Mouse (Mus musculus) liver, embryonic 14.5 days (tissue): ENCODE results near the gene Tdrd7. TPM values are rescaled to one million over a fixed set of nuclear protein-coding genes. Genes with fewer than 3 reads are reported as not detected.

Experiments used
- ATAC-seq: fragments of 200-750 bp; cut with Nextera tagmentation; 2 replicates; pipeline ENCODE4 v1.8.0; 2017; ENCODE audit warnings: moderate number of reproducible peaks, mild to moderate bottlenecking, moderate library complexity; ENCODE audit not compliant: insufficient read depth
- DNase-seq, 3 experiments: peaks; one replicate each; pipeline ENCODE4 v3.0.0-alpha.2; 2012 to 2013; ENCODE audit warnings: low read depth in 3 of 3, low spot score in 3 of 3
- H3K27ac ChIP-seq: fragments of 300-500 bp; sonication (generic); 2 replicates; pipeline ENCODE4 v1.5.1; 2014; ENCODE audit warnings: moderate library complexity, mild to moderate bottlenecking, control low read depth, inconsistent platforms
- H3K27me3 ChIP-seq: fragments of 300-500 bp; sonication (generic); 2 replicates; pipeline ENCODE4 v1.6.1; 2014; ENCODE audit warnings: mild to moderate bottlenecking, low read length, moderate library complexity; ENCODE audit not compliant: control insufficient read depth, insufficient read depth
- H3K36me3 ChIP-seq: fragments of 300-500 bp; sonication (generic); replicated peaks from 2 replicates; pipeline ENCODE4 v1.6.1; 2014; ENCODE audit warnings: low read depth; ENCODE audit not compliant: control insufficient read depth, insufficient read depth
- H3K4me1 ChIP-seq, 2 experiments: fragments of 200-500 bp in 1 of 2; fragments of 300-500 bp in 1 of 2; sonication (generic) in 1 of 2; replicated peaks; 2 replicates each; pipeline ENCODE4 v1.6.1; 2012 to 2014; ENCODE audit warnings: antibody characterized with exemption in 1 of 2, inconsistent platforms in 1 of 2, low read length in 1 of 2; ENCODE audit not compliant: control insufficient read depth in 2 of 2, insufficient read depth in 2 of 2
- H3K4me2 ChIP-seq: fragments of 300-500 bp; sonication (generic); 2 replicates; pipeline ENCODE4 v1.6.1; 2014; ENCODE audit warnings: low read depth, mild to moderate bottlenecking, control low read depth, moderate library complexity
- H3K4me3 ChIP-seq, 2 experiments: fragments of 200-500 bp in 1 of 2; fragments of 300-500 bp in 1 of 2; sonication (generic) in 1 of 2; 2 replicates each; pipeline ENCODE4 v1.5.1; 2012 to 2014; ENCODE audit warnings: low read depth in 2 of 2, low read length in 2 of 2, mild to moderate bottlenecking in 2 of 2, control low read depth in 1 of 2, inconsistent platforms in 1 of 2, moderate library complexity in 1 of 2; ENCODE audit not compliant: insufficient read depth in 1 of 2
- H3K9ac ChIP-seq: fragments of 300-500 bp; sonication (generic); replicated peaks from 2 replicates; pipeline ENCODE4 v1.6.1; 2014; ENCODE audit warnings: mild to moderate bottlenecking, control low read depth, moderate library complexity
- H3K9me3 ChIP-seq: fragments of 300-500 bp; sonication (generic); 2 replicates; pipeline ENCODE4 v1.6.1; 2016; ENCODE audit warnings: low read length, mixed read lengths; ENCODE audit not compliant: control insufficient read depth
- CTCF ChIP-seq: IDR thresholded peaks from 2 replicates; pipeline ENCODE4 v1.5.1; 2016; ENCODE audit warnings: antibody characterized with exemption, low read depth, control low read depth
- EP300 ChIP-seq: IDR thresholded peaks from 2 replicates; pipeline ENCODE4 v1.6.1; 2016; ENCODE audit warnings: antibody characterized with exemption, low read depth
- WGBS: fragments of 180-500 bp; shearing (Covaris S2); extraction: QIAGEN DNeasy Blood & Tissue Kit; methylation state at CpG from one replicate; pipeline ENCODE4 v1.1.7; 2014; ENCODE audit not compliant: insufficient replicate concordance; 5-methylcytosine and 5-hydroxymethylcytosine counted together
- polyA plus RNA-seq, 2 experiments: library from polyadenylated mRNA; depleted of rRNA in 1 of 2; stranded (reverse) in 1 of 2; unstranded in 1 of 2; fragments of >200 nt; fragmentation: Nextera tagmentation in 1 of 2; extraction: Ambion mirVana in 1 of 2; gene quantifications; 2 replicates each; pipeline versions ENCODE4 v1.2.1 to v1.2.3; 2012 to 2014

Gene Tdrd7
- polyA plus RNA-seq, 2 experiments, result 5.0 to 7.9 TPM

DNA sequence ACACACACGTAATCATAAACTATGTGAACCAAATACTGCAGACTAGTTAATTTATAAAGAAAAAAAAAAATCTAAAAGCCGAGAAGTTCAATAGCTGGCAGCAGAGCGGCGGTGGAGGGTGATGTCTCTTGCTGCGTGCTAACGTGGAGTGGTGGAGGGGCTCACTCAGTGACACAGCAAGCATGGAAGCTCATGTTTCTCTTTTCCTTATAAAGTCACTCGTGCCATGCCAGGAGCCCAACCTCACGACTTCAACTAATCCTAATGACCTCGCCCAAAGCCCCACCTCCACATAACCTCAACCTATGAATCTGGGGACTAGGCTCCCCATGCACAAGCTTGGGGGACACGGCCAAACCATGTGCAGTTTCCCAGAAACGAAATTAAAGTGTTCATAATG, 117.4 kb downstream of the Tdrd7 start:
- Histone ChIP-seq H3K9ac (no peak overlapping the region), H3K27ac (no peak overlapping the region), H3K4me2 (no peak overlapping the region), H3K4me1 (no peaks in the 10 kb centered on the region), H3K27me3 (no peaks in the 10 kb centered on the region), H3K4me3 (no peak overlapping the region), H3K36me3 (peaks cover 88% of the 10 kb centered on the region), H3K9me3 (no peaks in the 10 kb centered on the region)
- no peak for TF ChIP-seq EP300
- no peak for TF ChIP-seq CTCF
- DNase-seq (no peak), ATAC-seq (no peak)
- WGBS, result 75% methylated on average over 11 of the region's 11 CpGs

Other genes starting within 250 kb of the Tdrd7 start
- 26.8 and 30.5 TPM in 2 replicates for gene Aldh1b1, start 166.3 kb upstream of the Tdrd7 start, polyA plus RNA-seq (2012; rRNA removed)
- 23.4 and 28.3 TPM in 2 replicates for gene Aldh1b1, start 166.3 kb upstream of the Tdrd7 start, polyA plus RNA-seq (2014; fragmentation: Nextera tagmentation; extraction: Ambion mirVana)
- gene Igfbpl1, start 138.4 kb upstream of the Tdrd7 start, polyA plus RNA-seq (2012; rRNA removed), result 0.03 and 0.69 TPM in 2 replicates
- not detected in 2 replicates for gene Igfbpl1, start 138.4 kb upstream of the Tdrd7 start, polyA plus RNA-seq (2014; fragmentation: Nextera tagmentation; extraction: Ambion mirVana)
- gene Stra6l, start 116.7 kb upstream of the Tdrd7 start, polyA plus RNA-seq (2012; rRNA removed), result 3.9 and 4.6 TPM in 2 replicates
- gene Stra6l, start 116.7 kb upstream of the Tdrd7 start, polyA plus RNA-seq (2014; fragmentation: Nextera tagmentation; extraction: Ambion mirVana), result 4.4 and 4.6 TPM in 2 replicates
- gene Ccdc180, start 75.0 kb upstream of the Tdrd7 start, polyA plus RNA-seq (2012; rRNA removed), result 0.01 TPM in 2 replicates
- gene Ccdc180, start 75.0 kb upstream of the Tdrd7 start, polyA plus RNA-seq (2014; fragmentation: Nextera tagmentation; extraction: Ambion mirVana), result 0.06 and 0.08 TPM in 2 replicates
- gene Tmod1, start 73.6 kb downstream of the Tdrd7 start, polyA plus RNA-seq (2012; rRNA removed), result 20.8 and 32.2 TPM in 2 replicates
- gene Tmod1, start 73.6 kb downstream of the Tdrd7 start, polyA plus RNA-seq (2014; fragmentation: Nextera tagmentation; extraction: Ambion mirVana), result 41.7 and 44.8 TPM in 2 replicates
- 20.1 and 36.1 TPM in 2 replicates for gene Ncbp1, start 173.3 kb downstream of the Tdrd7 start, polyA plus RNA-seq (2012; rRNA removed)
- gene Ncbp1, start 173.3 kb downstream of the Tdrd7 start, polyA plus RNA-seq (2014; fragmentation: Nextera tagmentation; extraction: Ambion mirVana), result 40.9 and 47.0 TPM in 2 replicates
- gene Tstd2, start 173.4 kb downstream of the Tdrd7 start, polyA plus RNA-seq (2012; rRNA removed), result 4.3 and 6.0 TPM in 2 replicates
- gene Tstd2, start 173.4 kb downstream of the Tdrd7 start, polyA plus RNA-seq (2014; fragmentation: Nextera tagmentation; extraction: Ambion mirVana), result 3.8 and 5.0 TPM in 2 replicates
- gene Xpa, start 231.0 kb downstream of the Tdrd7 start, polyA plus RNA-seq (2012; rRNA removed), result 3.1 and 8.2 TPM in 2 replicates
- gene Xpa, start 231.0 kb downstream of the Tdrd7 start, polyA plus RNA-seq (2014; fragmentation: Nextera tagmentation; extraction: Ambion mirVana), result 8.7 and 8.8 TPM in 2 replicates